Mouse (Mus musculus): ENCODE measurements around the gene Grik4.

The Grik4 gene

DNA sequence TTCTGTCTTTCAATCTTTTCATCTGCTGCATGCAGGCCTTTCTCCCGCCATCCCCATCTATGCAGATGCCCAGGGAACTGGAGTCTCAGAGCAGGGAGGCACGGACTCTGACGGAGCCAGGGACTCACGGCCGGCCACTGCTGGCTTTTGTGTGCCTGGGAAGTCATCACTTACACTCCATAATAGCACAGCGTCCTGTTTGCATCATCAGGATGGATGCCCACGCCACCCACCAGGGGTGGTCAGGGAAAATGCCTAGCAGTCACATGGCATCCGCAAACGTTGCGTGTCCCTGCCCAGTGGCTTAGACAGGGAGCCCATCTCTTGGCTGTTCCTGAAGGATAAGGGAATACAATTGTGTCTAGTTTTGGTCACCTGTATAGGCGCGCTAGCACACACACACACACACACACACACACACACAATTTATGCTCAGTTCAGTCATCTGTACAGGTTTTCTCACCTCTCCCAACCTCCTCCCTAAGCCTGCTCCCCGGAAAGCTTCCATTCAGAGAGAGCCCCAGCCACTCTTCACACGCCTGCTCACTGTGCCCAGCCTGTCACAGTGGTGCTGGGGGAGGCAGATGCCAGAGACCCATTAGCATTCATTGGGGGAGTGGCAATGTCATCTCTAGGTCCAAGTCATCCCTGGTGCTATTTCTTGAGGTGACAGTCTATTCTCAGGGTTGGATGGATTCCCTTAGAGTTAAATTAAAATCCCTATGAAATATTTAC, 370.5 kb downstream of the Grik4 start:
- no peak for DNase-seq (ENCODE audit: low spot score in 2 of 2)

DNA sequence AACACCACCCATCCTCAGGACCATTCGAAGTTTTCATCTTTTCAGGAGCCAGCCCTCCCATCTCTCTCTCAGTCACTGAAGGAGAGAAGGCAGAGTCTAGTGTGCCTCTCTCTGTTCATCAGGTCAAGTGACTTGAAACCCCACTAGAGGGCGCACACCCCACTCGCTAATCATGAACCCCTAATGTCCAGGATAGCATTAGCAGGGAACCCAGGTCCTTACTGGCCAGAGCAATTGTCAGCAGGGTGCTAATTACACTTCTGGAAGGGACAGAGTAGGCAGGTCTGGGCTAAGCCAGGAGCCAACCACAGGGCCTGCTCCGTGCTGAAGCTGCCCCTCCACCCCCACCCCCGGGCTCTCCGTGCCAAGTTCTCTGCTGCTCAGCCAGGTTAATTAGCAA, 371.1 kb downstream of the Grik4 start:
- DNase-seq (ENCODE audit: low spot score in 2 of 2) = peak; percentile 1 to 5

DNA sequence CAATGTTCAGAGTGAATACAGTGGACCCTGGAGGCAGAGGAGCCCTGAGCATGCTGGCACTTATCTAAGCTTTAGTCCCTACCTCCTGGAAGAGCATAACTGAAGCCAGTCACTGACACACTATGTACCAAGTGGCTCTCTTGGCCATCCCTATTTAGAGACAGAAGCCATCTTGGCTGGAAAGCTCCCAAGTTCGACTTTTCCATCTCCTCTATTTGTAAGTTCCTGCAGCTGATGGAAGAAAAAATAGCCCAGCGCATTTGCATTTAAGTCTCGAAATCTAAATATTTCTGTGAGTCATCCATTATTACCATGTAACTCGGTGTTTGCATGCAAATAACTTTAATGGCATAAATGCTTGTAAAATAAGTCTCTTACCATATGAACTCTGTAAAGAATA, 378.4 kb downstream of the Grik4 start:
- DNase-seq (ENCODE audit: low spot score in 2 of 2) = no peak

GRCm38 (mm10) chr9:42555186-42555585, 389.1 kb downstream of the Grik4 start:
- DNase-seq (ENCODE audit: low spot score in 2 of 2) = no peak

DNA sequence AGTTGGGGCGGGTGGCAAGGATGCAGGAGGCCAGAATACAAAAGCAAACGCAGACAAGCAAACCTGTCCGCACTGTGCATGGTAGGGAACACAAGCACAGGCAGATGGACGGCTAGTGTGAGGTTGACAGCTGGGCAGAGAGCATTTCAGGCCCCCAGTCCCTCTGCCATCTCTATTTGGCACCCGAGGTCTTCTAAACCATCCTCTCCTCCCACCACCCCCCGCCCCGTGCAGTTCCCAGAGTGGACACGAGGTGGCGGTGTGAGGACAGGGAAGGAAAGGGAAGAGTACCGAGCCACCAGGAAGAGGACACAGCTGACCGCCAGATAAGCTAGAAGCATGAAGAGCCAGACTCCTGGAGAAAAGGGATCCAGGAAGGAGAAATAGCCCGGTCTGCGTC, 394.2 kb downstream of the Grik4 start:
- DNase-seq (ENCODE audit: low spot score in 2 of 2) = peak; percentile 4 to 8

GRCm38 (mm10) chr9:42548981-42549380, 395.3 kb downstream of the Grik4 start:
- DNase-seq (ENCODE audit: low spot score in 2 of 2) = no peak

DNA sequence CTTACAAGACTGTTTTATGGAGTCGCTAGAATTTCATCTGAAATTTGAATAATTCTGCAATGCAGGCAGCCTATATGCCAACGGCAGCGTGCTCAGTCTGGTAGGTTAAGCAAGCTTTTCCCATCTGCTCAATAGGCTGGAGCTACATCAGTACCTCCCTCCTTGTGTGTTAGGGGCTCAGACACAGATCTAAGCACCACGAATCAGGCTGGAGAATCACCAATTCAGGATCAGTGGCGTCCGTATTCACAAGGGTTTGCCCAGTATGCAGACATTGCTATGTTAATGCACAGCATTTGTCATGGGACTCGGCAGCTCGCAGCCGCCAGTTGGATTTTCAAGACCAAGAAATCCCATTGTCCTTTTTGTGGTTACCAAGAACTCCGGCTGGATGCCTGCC, 399.8 kb downstream of the Grik4 start:
- DNase-seq (ENCODE audit: low spot score in 2 of 2) = no peak

DNA sequence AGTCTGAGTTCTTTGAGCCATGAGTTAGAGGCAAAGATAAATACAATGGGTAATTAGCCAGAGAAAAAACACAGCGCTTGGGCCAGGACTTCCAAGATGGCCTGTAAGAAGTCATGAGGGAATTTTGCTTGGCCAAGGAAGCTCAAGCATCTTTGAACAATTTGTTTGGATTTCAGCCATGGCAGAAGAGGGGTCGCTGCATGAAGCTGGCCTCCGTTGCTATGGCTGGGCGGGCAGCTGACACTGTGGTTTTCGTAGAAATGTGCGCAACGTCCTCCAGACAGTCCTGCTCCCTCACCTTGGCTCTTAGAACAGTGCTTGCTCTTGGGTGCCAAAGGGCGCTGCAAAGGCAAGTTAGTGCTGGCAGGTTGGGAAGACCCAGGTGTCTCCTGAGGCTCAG, 410.8 kb downstream of the Grik4 start:
- no peak for DNase-seq (ENCODE audit: low spot score in 2 of 2)

GRCm38 (mm10) chr9:42533041-42533440, 411.3 kb downstream of the Grik4 start:
- no peak for DNase-seq (ENCODE audit: low spot score in 2 of 2)

DNA sequence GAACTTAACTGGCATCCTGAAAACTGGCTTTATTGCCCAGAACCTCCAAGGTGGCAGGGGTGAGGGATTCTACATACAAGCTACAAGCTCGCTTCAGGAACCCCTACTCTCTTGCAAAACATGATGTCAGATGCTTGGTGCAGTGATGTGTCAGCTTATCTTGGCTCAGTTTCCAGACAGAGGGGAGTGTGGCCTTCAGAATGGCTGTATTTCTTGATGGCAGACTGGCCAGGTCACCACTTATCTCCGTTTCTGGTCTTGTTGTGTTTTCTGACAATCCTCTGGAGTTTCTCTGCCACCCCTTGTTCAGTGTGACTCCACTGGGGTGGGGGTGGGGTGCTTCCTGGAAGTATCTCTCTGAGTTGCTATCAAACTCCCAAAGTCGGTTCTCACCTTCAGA, 412.3 kb downstream of the Grik4 start:
- no peak for DNase-seq (ENCODE audit: low spot score in 2 of 2)

GRCm38 (mm10) chr9:42530221-42531152, 413.8 kb downstream of the Grik4 start:
- DNase-seq (ENCODE audit: low spot score in 2 of 2) = no peak

DNA sequence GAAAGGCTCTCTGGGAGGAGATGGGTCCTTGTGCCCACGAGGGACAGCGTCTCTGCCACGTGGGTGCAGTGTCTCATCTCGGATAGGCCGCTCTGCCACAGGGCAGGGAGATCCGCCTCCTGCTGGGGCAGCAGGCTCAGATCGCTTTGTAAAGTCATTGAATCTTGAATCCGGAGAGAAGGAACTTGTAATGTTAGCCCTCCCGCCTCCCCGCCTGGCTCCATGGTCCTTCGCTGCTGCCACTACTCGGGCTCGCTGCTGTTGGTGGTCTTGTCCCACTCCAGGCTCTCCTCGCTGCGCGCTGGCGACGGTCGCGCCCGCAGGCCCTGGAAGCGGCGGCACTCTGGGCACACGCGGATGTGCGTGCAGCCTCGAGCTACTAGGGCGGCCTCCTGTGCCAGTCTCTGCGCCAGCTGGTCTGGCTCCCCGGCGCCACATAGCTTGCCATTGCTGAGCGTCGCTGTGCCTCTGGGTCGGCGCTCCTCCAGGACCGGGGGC, 423.7 kb downstream of the Grik4 start:
- no peak for DNase-seq (ENCODE audit: low spot score in 2 of 2)

DNA sequence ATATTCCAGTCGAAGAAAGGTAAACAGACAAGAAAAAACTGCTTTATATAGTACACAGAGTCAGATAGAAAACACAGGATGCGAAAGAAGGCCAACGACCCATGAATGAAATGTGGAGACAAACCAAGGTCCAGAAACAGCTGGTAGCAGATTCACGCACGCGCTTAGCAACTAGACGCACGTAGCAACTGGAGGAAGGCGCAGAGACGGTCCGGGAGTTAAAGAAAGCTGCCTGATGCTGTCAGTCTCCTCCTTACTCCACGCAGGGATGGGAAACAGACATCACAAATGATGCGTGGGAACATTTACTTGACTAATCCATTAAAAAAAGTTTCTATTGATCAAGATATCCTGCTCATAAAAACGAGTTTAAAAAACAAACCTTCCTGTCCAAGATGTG, 426.1 kb downstream of the Grik4 start:
- no peak for DNase-seq (ENCODE audit: low spot score in 2 of 2)

DNA sequence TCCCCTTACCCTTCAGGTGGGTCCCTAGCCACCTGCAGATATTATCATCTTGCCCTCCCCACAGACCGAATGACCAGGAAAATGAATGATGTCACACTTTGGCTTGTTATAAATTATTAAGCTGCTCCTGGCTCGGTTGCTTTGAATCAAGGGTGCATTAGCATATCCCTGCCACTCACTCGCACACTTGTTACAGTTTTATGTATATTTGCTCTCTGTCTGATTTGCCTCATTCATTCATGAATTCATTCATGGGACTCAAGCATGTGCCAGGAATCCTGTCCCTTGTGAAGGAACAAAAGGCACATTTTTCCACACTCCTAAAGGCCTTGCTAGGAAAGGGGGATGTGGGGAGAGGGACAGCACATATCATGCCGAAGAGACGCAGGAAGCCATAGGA, 431.1 kb downstream of the Grik4 start:
- no peak for DNase-seq (ENCODE audit: low spot score in 2 of 2)

DNA sequence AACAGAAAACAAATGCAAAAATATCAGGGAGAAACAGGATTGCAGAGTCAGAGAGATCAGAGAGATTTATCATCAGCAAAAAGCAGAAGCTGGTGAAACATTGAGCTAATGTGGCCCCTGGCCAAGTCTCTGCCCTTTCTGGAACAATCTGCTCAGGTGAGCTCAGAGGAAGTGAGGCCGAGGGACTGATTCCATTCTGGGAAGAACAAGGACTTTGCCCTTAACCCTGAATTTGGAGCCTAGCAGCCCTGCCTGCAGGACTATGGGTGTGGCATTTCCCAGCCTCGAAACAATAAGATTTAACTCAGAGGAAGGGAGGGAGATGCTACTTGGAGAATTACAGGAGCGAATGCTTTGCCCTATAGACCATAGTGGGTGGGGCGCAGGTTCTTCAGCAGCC, 432.0 kb downstream of the Grik4 start:
- DNase-seq (ENCODE audit: low spot score in 2 of 2) = no peak

DNA sequence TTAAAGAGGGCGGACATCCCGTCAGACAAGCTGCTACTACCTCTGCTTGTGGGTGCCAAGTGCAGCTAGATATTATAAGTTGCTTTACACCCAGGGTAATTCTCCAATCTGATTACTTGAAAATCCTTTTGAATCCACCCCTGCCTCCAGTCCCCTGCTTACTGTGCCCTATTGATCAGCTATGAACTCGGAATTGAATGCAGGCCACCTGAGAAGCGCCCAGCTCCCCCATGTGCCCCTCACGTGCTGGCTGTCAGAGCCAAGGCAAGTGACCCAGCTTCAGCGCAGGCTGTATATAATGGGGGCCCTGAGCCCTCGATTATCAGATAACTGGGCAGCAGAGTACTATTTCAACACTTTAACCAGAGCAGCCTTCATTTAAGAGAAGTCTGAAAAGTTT, 436.1 kb downstream of the Grik4 start:
- no peak for DNase-seq (ENCODE audit: low spot score in 2 of 2)

- no peak for DNase-seq (ENCODE audit: low spot score in 2 of 2)
These were observed 436.6 kb downstream of the Grik4 start, which contains the start of gene Tbcel for GRCm38 (mm10) chr9:42507709-42508108. Gene Tbcel, minus strand, starts transcription at chr9:42507809.

DNA sequence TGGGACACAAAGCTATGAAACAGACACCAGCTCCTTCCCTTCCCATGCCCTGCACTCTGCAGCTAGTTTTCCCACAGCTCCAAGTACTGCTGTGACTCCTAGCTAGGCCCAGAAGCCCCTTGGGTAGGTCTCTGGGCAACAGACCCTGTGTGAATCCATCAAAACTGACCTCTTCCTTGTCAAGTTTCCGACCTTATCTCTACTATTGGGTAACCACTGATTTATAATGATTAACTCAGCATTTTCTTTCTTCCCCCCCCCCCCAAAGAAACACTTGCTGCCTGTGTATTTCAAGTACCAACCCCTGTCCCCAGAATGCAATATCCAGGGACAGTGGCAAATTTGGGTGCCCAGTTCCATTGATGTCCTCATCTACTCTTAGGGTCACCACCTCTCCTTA, 437.3 kb downstream of the Grik4 start:
- DNase-seq (ENCODE audit: low spot score in 2 of 2) = no peak

DNA sequence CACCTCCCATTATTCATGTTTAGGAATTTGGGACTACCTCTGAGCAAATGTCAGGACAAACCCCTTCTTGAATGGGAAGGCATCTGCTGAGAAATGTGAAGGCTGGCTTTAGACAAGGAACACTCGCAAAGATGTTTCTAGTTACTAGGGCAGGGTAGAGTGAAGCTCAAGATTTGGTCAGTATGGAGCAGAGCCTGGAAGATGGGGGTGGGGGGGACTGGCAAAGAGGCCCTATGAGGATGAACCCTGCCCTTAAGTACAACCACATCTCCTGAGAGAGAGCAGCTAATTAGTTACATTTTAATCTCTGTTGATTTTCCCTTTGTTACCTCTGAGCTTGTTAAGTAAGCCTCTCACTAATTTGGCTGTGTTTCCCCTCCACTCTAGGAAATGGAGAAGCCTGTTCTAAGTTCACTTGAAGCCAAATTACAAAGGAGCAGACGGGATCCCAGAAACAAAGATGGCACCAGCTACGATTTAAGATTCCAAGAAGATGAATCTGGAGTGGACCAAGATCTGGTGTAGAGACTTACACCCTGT, 439.3 kb downstream of the Grik4 start:
- no peak for DNase-seq (ENCODE audit: low spot score in 2 of 2)

GRCm38 (mm10) chr9:42504559-42504958, 439.7 kb downstream of the Grik4 start:
- DNase-seq (ENCODE audit: low spot score in 2 of 2) = no peak

DNA sequence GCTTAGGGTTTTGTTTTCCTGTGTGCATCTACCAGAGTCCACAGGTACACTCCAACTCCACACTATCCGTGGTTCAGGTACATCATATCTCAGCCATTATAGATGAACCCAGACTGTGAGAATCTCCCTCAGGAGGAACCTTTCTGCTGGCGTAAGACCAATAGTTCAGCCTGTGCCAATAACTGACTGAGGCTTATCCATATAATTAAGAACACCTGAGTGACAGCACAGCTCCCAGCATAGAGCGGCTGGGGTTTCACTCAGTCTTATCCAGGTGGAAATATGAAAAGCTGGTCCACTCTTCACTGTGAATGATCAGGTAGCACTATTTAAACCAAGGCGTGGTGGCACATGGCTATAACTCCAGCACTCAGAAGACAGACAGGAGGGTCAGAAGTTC, 440.6 kb downstream of the Grik4 start:
- DNase-seq (ENCODE audit: low spot score in 2 of 2) = no peak

- DNase-seq (ENCODE audit: low spot score in 2 of 2) = no peak
These were observed 448.0 kb downstream of the Grik4 start for GRCm38 (mm10) chr9:42496296-42496695.

DNA sequence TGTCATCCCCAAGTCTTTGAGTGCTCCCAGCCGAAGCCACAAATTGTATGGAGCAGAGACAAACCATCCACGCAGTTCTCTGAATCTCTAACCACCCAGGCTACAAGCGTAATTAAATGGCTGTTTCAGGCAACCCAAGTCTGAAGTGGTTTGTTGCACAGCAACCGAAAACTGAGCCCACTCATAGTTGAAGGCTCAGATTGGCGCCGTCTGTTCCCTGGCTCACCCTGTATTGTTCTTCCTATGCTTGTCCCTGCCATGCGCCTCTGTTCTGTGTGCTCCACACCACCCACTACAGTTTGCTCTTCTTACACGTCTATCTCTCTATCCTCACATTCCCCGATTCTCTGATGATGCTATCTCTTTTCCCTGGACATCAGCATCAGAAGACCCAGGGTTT, 452.5 kb downstream of the Grik4 start:
- DNase-seq (ENCODE audit: low spot score in 2 of 2) = no peak
